Mouse (Mus musculus): ENCODE measurements around the gene Vldlr. TPM values are rescaled to one million over a fixed set of nuclear protein-coding genes. Genes with fewer than 3 reads are reported as not detected.
A peak's percentile ranks its signal among the peaks of the same experiment; 100 is the strongest.

The Vldlr gene
- polyA plus RNA-seq (2015; fragmentation: Nextera tagmentation; extraction: Ambion mirVana): 40.5 and 41.2 TPM in 2 replicates

- ATAC-seq: peak; percentile 34
- Histone ChIP-seq H3K27ac (ENCODE audit: low read length) (peak within 1 kb of the TSS; percentile 92), H3K4me2 (ENCODE audit: low read length) (peak within 1 kb of the TSS; percentile 95), H3K27me3 (replicated peaks; ENCODE audit: control insufficient read depth, insufficient read depth, low read length) (no peaks in the 10 kb centered on the region), H3K36me3 (ENCODE audit: control insufficient read depth, insufficient read depth) (no peaks in the 10 kb centered on the region), H3K4me3 (replicated peaks; ENCODE audit: low read length) (peak within 1 kb of the TSS; percentile 64), H3K9me3 (ENCODE audit: control insufficient read depth, low read length) (no peaks in the 10 kb centered on the region), H3K4me1 (replicated peaks; ENCODE audit: control insufficient read depth, insufficient read depth, low read length) (peaks cover 22% of the 10 kb centered on the region), H3K9ac (replicated peaks; ENCODE audit: low read depth, low read length) (peak within 1 kb of the TSS; percentile 93)
- WGBS: 2% methylated on average over 11 of the region's 11 CpGs
Measured at GRCm38 (mm10) chr19:27216318-27216717, at the start of gene Vldlr. Vldlr (plus strand) TSS chr19:27216484.

GRCm38 (mm10) chr19:27167601-27168319 lies 48.5 kb upstream of the Vldlr start:
- no peak for ATAC-seq
- H3K9ac ChIP-seq (replicated peaks; ENCODE audit: low read depth, low read length): no peak overlapping the region
- H3K9me3 ChIP-seq (ENCODE audit: control insufficient read depth, low read length): no peaks in the 10 kb centered on the region
- H3K27ac ChIP-seq (ENCODE audit: low read length): no peak overlapping the region
- H3K4me1 ChIP-seq (replicated peaks; ENCODE audit: control insufficient read depth, insufficient read depth, low read length): no peaks in the 10 kb centered on the region
- no peaks in the 10 kb centered on the region for H3K27me3 ChIP-seq (replicated peaks; ENCODE audit: control insufficient read depth, insufficient read depth, low read length)
- 90% methylated on average over 5 of the region's 5 CpGs for WGBS
- no peak overlapping the region for H3K4me3 ChIP-seq (replicated peaks; ENCODE audit: low read length)
- H3K36me3 ChIP-seq (ENCODE audit: control insufficient read depth, insufficient read depth): no peaks in the 10 kb centered on the region
- H3K4me2 ChIP-seq (ENCODE audit: low read length): no peak overlapping the region

GRCm38 (mm10) chr19:27173836-27174235 lies 42.4 kb upstream of the Vldlr start:
- no peaks in the 10 kb centered on the region for H3K4me1 ChIP-seq (replicated peaks; ENCODE audit: control insufficient read depth, insufficient read depth, low read length)
- no peak overlapping the region for H3K4me2 ChIP-seq (ENCODE audit: low read length)
- no peaks in the 10 kb centered on the region for H3K9me3 ChIP-seq (ENCODE audit: control insufficient read depth, low read length)
- H3K9ac ChIP-seq (replicated peaks; ENCODE audit: low read depth, low read length): no peak overlapping the region
- H3K4me3 ChIP-seq (replicated peaks; ENCODE audit: low read length): no peak overlapping the region
- no peak overlapping the region for H3K27ac ChIP-seq (ENCODE audit: low read length)
- no peaks in the 10 kb centered on the region for H3K27me3 ChIP-seq (replicated peaks; ENCODE audit: control insufficient read depth, insufficient read depth, low read length)
- WGBS: 93% methylated on average over 2 of the region's 2 CpGs
- no peaks in the 10 kb centered on the region for H3K36me3 ChIP-seq (ENCODE audit: control insufficient read depth, insufficient read depth)
- ATAC-seq: no peak

GRCm38 (mm10) chr19:27175617-27176016 lies 40.7 kb upstream of the Vldlr start:
- Histone ChIP-seq H3K4me3 (replicated peaks; ENCODE audit: low read length) (no peak overlapping the region), H3K36me3 (ENCODE audit: control insufficient read depth, insufficient read depth) (no peaks in the 10 kb centered on the region), H3K27ac (ENCODE audit: low read length) (no peak overlapping the region), H3K9me3 (ENCODE audit: control insufficient read depth, low read length) (no peaks in the 10 kb centered on the region), H3K9ac (replicated peaks; ENCODE audit: low read depth, low read length) (no peak overlapping the region), H3K4me2 (ENCODE audit: low read length) (no peak overlapping the region), H3K4me1 (replicated peaks; ENCODE audit: control insufficient read depth, insufficient read depth, low read length) (peaks cover 6% of the 10 kb centered on the region), H3K27me3 (replicated peaks; ENCODE audit: control insufficient read depth, insufficient read depth, low read length) (no peaks in the 10 kb centered on the region)
- no peak for ATAC-seq
- WGBS: 92% methylated on average over 1 of the region's 1 CpGs

- WGBS: 86% methylated on average over 4 of the region's 4 CpGs
- H3K9me3 ChIP-seq (ENCODE audit: control insufficient read depth, low read length): no peaks in the 10 kb centered on the region
- H3K27me3 ChIP-seq (replicated peaks; ENCODE audit: control insufficient read depth, insufficient read depth, low read length): no peaks in the 10 kb centered on the region
- no peak for ATAC-seq
- H3K4me2 ChIP-seq (ENCODE audit: low read length): no peak overlapping the region
- no peak overlapping the region for H3K9ac ChIP-seq (replicated peaks; ENCODE audit: low read depth, low read length)
- no peaks in the 10 kb centered on the region for H3K36me3 ChIP-seq (ENCODE audit: control insufficient read depth, insufficient read depth)
- H3K4me3 ChIP-seq (replicated peaks; ENCODE audit: low read length): no peak overlapping the region
- H3K4me1 ChIP-seq (replicated peaks; ENCODE audit: control insufficient read depth, insufficient read depth, low read length): peaks cover 10% of the 10 kb centered on the region
- H3K27ac ChIP-seq (ENCODE audit: low read length): no peak overlapping the region
Measured at GRCm38 (mm10) chr19:27176558-27176957, 39.7 kb upstream of the Vldlr start.

- no peaks in the 10 kb centered on the region for H3K9me3 ChIP-seq (ENCODE audit: control insufficient read depth, low read length)
- no peaks in the 10 kb centered on the region for H3K27me3 ChIP-seq (replicated peaks; ENCODE audit: control insufficient read depth, insufficient read depth, low read length)
- peaks cover 10% of the 10 kb centered on the region for H3K4me1 ChIP-seq (replicated peaks; ENCODE audit: control insufficient read depth, insufficient read depth, low read length)
- no peak overlapping the region for H3K9ac ChIP-seq (replicated peaks; ENCODE audit: low read depth, low read length)
- no peak overlapping the region for H3K27ac ChIP-seq (ENCODE audit: low read length)
- WGBS: 38% methylated on average over 5 of the region's 5 CpGs
- H3K36me3 ChIP-seq (ENCODE audit: control insufficient read depth, insufficient read depth): no peaks in the 10 kb centered on the region
- H3K4me3 ChIP-seq (replicated peaks; ENCODE audit: low read length): no peak overlapping the region
- H3K4me2 ChIP-seq (ENCODE audit: low read length): no peak overlapping the region
- peak; percentile 76 for ATAC-seq
Measured at GRCm38 (mm10) chr19:27178195-27178807, 38.0 kb upstream of the Vldlr start.

- Histone ChIP-seq H3K27me3 (replicated peaks; ENCODE audit: control insufficient read depth, insufficient read depth, low read length) (no peaks in the 10 kb centered on the region), H3K36me3 (ENCODE audit: control insufficient read depth, insufficient read depth) (no peaks in the 10 kb centered on the region), H3K4me2 (ENCODE audit: low read length) (peak overlapping the region; percentile 5), H3K4me3 (replicated peaks; ENCODE audit: low read length) (no peak overlapping the region), H3K9me3 (ENCODE audit: control insufficient read depth, low read length) (no peaks in the 10 kb centered on the region), H3K9ac (replicated peaks; ENCODE audit: low read depth, low read length) (no peak overlapping the region), H3K27ac (ENCODE audit: low read length) (no peak overlapping the region), H3K4me1 (replicated peaks; ENCODE audit: control insufficient read depth, insufficient read depth, low read length) (peaks cover 10% of the 10 kb centered on the region)
- 53% methylated on average over 18 of the region's 18 CpGs for WGBS
- ATAC-seq: 0 out of 2 replicates have a peak, but pooled peaks have one; percentile 31
Measured at GRCm38 (mm10) chr19:27180351-27181122, 35.7 kb upstream of the Vldlr start.

- Histone ChIP-seq H3K27me3 (replicated peaks; ENCODE audit: control insufficient read depth, insufficient read depth, low read length) (no peaks in the 10 kb centered on the region), H3K4me1 (replicated peaks; ENCODE audit: control insufficient read depth, insufficient read depth, low read length) (peaks cover 10% of the 10 kb centered on the region), H3K36me3 (ENCODE audit: control insufficient read depth, insufficient read depth) (no peaks in the 10 kb centered on the region), H3K4me3 (replicated peaks; ENCODE audit: low read length) (no peak overlapping the region), H3K4me2 (ENCODE audit: low read length) (no peak overlapping the region), H3K27ac (ENCODE audit: low read length) (no peak overlapping the region), H3K9ac (replicated peaks; ENCODE audit: low read depth, low read length) (no peak overlapping the region), H3K9me3 (ENCODE audit: control insufficient read depth, low read length) (no peaks in the 10 kb centered on the region)
- WGBS: 78% methylated on average over 7 of the region's 7 CpGs
- no peak for ATAC-seq
Measured at GRCm38 (mm10) chr19:27183511-27183910, 32.8 kb upstream of the Vldlr start.

GRCm38 (mm10) chr19:27203711-27204238 lies 12.5 kb upstream of the Vldlr start:
- no peak for ATAC-seq
- no peaks in the 10 kb centered on the region for H3K27me3 ChIP-seq (replicated peaks; ENCODE audit: control insufficient read depth, insufficient read depth, low read length)
- no peak overlapping the region for H3K9ac ChIP-seq (replicated peaks; ENCODE audit: low read depth, low read length)
- no peaks in the 10 kb centered on the region for H3K9me3 ChIP-seq (ENCODE audit: control insufficient read depth, low read length)
- H3K4me2 ChIP-seq (ENCODE audit: low read length): no peak overlapping the region
- WGBS: 73% methylated on average over 9 of the region's 9 CpGs
- H3K36me3 ChIP-seq (ENCODE audit: control insufficient read depth, insufficient read depth): no peaks in the 10 kb centered on the region
- no peaks in the 10 kb centered on the region for H3K4me1 ChIP-seq (replicated peaks; ENCODE audit: control insufficient read depth, insufficient read depth, low read length)
- H3K4me3 ChIP-seq (replicated peaks; ENCODE audit: low read length): no peak overlapping the region
- H3K27ac ChIP-seq (ENCODE audit: low read length): no peak overlapping the region

All from forebrain, embryonic 16.5 days (tissue).